Mouse (Mus musculus) induced T-regulatory cell, adult 2 months (primary cell): ENCODE data around the gene Tead3.

ENCODE experiments used
- DNase-seq: peaks from one replicate; pipeline ENCODE4 v3.0.0-alpha.2; 2012; ENCODE audit warnings: low read depth

Tead3 gene

DNA sequence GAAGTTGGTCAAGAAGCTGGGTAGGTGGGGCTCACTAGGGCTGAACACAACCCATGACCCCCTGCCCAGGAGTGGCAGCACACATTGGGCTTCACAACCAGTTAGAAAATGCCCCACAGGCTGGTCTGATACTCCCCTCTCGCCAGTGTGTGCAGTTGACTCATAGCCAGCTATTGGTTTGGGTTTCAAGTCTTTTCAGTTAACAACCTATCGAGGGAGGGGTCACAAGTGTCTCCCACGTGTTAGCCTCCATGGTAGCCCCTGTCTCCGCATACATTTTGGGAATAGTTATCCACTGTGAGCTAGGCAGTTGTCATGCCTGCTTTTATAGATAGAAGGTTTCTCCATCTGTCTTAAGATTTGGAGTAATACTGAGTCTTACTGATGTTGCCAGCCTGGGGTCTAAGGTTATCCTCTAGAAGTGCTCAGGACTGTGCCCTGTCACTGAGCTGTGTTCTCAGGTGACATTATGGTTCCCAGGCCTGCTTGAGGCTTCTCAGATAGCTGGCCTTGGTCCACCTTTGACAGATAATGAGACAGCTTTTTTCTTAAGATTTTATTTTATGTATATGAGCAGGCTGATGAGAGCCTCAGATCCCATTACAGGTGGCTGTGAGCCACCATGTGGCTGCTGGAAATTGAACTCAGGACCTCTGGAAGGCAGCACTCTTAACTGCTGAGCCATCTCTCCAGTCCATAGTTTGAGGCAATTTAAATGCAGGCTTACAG, 20.9 kb downstream of the Tead3 start:
- DNase-seq: peak; percentile 49

- no peak for DNase-seq
Measured at GRCm38 (mm10) chr17:28328946-28329345, 21.7 kb downstream of the Tead3 start.

- DNase-seq: peak; percentile 99
Measured at GRCm38 (mm10) chr17:28328366-28328928, 22.2 kb downstream of the Tead3 start, which contains the start of gene Rpl10a. Gene Rpl10a, plus strand, starts transcription at chr17:28328471.

DNA sequence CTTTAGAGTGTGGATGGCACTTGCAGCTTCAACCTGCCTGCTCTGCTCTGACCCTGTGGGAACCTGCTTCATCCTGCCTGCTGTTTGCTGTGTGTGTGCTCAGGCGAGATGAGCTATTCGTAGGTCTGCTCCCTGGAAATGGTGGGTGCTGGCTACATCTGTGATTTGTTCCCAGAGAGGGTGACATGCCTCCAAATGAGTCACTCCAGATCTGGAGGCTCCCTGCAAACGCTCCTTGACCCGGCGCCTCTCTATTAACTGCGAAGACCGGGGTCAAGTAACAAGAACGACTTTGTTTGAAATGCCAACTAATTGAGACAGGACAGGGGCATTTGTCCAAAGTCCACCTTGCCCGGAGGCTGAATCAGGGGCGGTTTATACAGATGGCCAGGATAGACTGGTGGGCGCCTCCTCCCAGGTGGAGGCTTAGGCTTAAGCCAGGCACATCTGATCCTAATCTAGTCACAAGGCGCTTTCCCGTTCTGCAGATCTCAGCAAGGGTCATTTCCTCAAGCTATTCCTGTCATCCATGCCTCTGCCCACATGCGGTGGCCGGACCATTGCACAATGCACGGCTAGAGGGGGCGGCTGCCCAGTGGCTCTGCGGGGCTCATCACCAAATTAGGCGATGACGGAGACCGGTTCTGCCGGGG, 22.8 kb downstream of the Tead3 start:
- DNase-seq: no peak

DNA sequence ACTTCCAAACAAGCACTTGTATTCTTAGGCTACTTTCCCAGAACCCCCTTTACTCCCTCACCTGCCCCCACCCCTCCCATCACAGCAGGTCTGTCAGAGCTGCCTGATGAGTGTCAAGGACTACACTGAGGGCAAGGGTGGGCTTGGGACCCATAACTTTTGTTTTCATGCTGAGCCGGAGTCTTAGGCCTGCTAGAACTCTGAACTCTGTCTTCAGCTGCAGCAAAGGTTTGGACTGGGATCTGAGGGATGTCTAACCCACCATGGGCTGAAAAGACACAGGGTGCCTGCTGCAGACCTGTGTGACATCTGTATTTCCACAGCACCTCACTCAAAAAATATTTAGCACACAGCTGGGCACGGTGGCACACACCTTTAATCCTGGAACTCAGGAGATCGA, 23.7 kb downstream of the Tead3 start:
- no peak for DNase-seq

- no peak for DNase-seq
Measured at GRCm38 (mm10) chr17:28325751-28326150, 24.9 kb downstream of the Tead3 start.

- peak; percentile 38 for DNase-seq
Measured at GRCm38 (mm10) chr17:28324416-28324815, 26.2 kb downstream of the Tead3 start.

GRCm38 (mm10) chr17:28323786-28324185, 26.8 kb downstream of the Tead3 start:
- no peak for DNase-seq

DNA sequence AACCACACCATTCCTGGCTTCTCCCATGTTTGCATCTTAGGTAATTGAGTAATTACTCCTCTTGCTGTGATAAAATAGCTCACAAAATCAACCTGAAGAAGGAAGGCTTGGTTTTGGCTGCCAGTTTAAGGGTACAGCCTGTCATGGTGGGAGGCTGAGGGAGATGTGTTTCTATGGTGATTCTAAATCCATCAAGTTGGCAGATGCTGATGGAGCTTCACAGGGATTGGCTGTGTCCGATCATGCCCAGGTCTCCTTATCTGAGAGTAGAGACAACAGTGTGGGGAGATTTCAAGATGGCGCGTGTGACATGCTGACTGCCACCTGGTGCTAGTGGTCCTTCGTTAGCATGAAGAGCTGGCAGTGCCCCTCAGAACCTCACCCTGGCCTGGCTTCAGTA, 28.9 kb downstream of the Tead3 start:
- no peak for DNase-seq

DNA sequence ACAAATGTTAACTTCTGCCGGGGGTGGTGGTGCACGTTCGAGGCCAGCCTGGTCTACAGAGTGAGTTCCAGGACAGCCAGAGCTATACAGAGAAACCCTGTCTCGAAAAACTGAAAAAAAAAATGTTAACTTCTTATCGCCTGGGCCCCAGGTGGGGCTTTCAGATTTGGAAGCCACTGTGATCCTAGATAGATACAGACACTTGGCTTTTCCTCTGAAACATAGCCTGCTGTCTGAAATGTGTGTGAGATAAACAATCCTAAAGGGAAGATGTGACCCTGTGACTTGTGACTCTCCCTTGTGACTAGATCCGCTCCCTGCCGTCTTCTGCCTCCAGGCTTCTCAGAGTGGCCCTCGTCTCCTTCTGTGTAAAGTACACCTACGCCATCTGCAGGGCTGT, 32.9 kb downstream of the Tead3 start:
- DNase-seq: no peak

DNA sequence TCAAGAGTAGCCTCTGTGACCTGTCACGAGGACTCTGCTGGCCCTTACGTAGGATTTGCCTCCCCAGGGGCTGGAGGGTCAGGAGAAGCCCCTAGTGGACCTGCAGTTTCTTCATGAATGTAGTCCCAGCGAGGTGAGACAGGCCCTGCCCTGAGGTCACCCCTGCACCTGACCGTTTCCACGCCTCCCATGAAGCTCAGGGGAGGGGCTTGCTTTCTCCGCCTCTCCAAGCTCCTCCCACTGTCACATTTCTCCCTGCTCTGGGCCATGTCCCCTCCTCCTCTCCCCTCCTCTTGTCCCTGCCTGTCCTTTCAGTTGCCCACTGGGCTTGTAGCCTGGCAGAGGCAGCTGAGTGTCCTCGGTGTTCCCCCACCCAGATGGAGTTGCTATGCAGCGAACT, 33.5 kb downstream of the Tead3 start:
- DNase-seq: no peak

DNA sequence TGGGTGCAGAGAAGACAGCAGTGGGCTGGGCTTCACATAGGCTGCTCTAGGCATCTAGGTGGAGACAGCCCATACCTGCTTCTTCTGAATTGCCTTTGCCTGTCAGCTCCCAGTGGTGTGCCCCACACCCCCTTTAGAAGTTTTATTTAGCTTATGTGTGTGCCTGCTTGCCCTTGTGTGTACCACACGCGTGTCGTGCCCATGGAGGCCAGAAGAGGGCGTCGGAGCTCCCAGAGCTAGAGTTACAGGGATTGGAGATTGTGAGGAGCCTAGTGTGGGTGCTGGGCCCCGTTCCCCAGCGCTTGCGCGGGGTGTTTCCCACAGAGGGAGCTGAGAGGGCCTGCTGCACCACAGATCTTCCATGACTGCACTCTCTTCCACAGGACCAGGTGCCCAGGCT, 34.1 kb downstream of the Tead3 start:
- no peak for DNase-seq

DNA sequence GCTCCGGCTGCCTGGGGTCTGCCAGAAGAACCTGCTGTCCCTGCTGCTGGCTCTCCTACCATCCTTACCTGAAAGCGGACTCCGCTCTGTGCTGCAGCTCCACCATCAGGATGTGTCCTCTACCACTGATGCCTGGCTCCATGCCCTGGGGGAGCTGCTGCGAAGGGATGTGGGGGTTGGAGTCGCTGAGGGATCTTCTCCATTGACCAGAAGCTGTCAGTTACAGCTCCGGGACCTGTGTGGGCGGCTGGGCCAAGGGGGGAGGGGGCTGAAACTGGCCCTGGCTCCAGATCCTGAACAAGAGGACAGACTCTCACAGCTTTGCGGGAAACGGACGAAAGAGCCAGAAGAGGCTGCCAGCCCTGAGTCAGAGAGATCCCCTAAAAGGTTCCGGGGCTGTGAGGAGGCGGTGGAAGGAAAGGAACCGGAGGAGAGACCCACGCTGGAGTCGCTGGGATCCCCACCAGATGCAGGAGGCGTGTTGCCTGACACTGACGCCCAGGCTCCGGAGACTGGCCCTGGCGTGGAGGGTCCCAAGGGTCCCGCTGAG, 34.9 kb downstream of the Tead3 start:
- no peak for DNase-seq

DNA sequence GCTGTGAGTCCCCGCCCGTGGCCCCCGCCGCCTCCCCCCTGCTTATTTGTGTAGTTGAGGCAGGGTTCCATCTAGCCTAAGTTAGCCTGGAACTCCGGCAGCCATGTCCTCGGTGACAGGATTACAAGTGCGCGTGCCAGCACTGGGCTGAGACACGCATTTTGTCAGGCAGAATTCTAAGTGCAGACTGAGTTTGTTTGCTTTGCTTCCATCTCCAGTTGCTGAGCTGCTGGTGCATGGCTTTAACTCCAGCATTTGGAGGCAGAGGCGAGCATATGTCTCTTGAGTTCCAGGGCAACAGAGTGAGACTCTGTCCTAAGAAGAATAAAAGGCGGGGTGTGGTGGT, 36.8 kb downstream of the Tead3 start:
- no peak for DNase-seq

DNA sequence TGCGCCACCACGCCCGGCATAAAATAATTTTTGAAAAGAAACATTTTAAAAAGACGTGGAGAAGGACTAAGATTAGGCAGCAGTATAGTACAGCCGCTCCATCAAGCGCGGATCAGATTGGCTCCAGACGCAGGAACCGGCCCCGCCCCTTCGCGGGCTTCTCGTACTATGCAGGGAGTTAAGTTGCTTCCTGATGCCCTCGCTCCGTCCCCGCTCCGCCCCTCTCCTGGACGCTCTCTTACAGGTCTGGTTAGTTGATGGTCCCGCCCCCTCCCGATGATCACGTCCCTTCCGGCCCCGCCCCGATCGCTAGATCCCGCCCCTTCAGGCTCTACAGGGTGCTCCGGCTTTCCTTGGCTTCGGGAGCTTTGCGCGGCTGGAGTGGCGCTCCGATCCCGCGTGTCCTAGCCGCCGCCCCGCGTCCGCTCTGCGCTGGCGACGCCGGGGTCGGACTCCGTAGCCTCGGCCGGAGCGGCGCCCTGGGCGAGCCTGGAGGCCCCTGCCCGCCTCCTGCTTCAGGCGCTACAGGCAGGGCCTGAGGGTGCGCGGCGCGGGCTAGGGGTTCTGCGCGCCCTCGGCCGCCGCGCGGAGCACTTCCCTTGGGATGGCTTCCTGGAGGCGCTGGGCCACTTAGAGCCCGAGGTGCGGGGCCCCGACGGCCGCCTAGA, 37.3 kb downstream of the Tead3 start, which contains the start of gene Fance:
Fance (plus strand) TSS at position 308 of the 668 bp plus-strand sequence.
- peak; percentile 100 for DNase-seq

GRCm38 (mm10) chr17:28312232-28313211, 38.1 kb downstream of the Tead3 start:
- DNase-seq: peak; percentile 69

DNA sequence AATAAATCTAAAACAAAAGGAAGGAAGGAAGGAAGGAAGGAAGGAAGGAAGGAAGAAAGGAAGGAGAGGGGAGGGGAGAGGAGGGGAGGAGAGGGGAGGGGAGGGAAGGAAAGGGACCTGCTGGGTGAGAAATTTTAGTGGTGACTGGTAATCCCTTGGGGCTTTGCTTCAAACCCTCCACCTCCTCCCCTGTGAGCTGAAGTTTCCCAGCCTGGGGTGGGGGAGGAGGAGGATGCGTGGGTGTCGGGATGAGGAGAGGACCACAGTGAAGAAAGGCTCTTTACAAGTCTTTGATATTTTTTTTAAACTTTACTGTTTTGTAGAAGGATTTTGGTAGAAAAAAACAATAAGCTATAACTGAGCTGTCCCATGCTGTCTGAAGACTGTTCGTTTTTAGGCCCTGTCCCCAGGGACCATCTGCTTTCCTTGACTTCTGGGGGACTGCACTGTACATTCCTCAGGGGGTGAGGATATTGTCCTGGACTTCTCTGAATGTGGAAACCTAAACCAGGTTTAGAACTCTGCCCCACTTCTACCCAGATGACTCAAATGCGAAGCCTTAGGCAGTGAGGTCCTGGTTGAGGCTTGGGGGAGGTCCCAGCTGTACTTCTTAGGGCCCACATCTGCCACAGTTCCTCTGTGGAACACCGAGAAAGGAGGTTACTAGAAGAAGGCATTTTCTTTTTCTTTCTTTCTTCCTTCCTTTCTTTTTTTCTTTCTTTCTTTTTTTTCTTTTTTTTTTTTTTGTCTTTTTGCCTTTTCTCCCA, 39.1 kb downstream of the Tead3 start:
- DNase-seq: peak; percentile 34

GRCm38 (mm10) chr17:28310831-28311230, 39.8 kb downstream of the Tead3 start:
- DNase-seq: peak; percentile 44

DNA sequence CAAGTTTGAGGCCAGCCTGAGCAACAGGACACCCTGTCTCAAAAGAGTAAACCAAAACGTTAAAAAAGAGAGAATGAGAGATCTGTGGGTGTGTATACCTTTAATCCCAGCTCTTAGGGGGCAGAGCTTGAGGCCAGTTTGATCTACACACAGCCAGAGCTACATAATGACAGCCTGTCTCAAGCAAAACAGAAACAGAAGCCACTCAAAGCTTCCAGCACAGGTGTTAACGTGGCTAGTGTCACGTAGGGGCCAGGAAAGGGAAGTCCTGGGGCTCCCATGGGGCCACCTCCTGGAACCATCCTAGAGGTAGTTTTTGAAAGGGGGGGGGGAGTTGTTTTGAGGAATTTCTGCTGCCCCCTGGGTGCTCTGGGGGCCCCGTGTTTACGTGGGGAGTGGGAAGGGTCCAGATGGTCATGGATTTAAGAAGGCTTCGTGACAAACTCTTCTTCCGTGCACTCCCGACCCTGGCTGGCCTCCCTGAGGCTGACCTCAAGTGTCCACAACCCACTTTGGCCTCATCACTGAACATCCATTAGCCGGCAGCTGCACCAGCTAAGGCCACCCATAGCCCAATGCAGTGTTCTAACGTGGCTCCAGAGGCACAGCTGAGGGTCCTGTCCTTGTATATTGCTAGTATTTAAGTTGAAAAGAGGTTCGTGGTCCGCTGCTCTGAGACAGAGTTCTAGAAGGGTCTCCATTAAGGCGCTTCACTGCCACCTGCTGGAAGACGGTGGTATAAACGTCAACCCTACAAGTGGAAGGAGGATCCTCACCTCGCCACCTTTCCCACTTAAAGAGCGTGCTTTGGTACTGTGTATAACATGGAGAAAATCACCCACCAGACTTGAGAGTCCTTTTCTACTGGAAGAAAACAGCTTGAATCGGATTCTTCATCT, 42.1 kb downstream of the Tead3 start:
- DNase-seq: peak; percentile 95
